Mouse (Mus musculus): ENCODE data around the gene Coro1b. TPM values are rescaled to one million over a fixed set of nuclear protein-coding genes. Genes with fewer than 3 reads are reported as not detected.
A peak's percentile ranks its signal among the peaks of the same experiment; 100 is the strongest.

Gene Coro1b
- polyA plus RNA-seq, 1 experiment from 2014 or later: 176 TPM

DNA sequence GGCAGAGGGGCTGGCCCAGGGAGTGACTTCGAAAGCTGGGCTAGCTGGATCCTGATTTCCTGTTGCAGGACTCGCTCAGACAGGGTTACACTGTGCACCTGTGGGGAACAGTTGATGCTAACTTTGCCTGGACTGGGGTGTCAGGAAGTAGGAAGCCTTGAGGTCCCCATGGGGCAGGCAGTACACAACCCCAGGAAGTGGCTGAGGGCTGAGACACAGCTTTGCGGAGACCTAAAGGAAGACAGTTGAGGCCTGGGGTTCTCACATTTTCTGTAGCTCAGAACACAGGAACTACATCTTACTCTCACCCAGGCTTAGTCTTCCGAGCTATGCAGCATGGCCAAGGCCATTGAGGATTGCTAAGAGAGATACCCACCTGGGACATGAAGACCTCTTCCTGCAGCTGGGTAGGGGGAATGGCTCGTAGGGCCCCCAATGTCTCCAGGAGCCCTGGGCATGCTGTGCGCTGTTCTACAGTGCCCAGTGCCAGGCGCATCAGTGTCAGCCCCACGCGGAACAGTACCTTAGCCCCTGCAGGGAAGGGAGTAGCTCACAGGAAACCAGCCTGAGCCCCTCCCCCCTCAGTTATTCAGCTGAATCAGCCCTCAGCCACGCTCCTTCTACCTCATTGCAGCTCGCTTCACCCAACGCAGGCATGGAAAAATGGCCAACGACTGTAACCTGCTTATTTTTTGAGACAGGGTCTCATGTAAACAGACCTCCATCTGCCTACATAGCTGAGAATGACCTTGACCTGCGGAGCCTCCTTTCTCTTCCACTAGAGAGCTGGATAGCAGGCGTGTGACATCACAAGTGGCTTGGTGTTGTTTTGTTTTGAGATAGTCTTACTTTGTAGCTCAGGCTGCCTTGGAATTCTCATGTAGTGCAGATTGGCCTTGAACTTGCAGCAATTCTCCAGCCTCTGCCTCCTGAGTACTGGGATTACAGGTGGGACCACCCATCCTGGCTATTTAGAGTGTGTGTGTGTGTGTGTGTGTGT, 36.9 kb downstream of the Coro1b start:
- H3K4me3 ChIP-seq (replicated peaks; ENCODE audit: low read length): no peak overlapping the region
- no peak overlapping the region for H3K4me2 ChIP-seq (ENCODE audit: low read depth, low read length)
- WGBS: 50% methylated on average over 15 of the region's 15 CpGs
- H3K27ac ChIP-seq (ENCODE audit: low read length): no peak overlapping the region; the same call in 1 of the 2 replicates
- H3K9ac ChIP-seq (ENCODE audit: low read length): 0 out of 2 replicates have a peak overlapping the region, but pooled peaks have one; percentile 20
- H3K4me1 ChIP-seq (ENCODE audit: control insufficient read depth, insufficient read depth, low read length): peaks cover 8% of the 10 kb centered on the region
- H3K9me3 ChIP-seq (replicated peaks; ENCODE audit: control insufficient read depth, low read length): no peaks in the 10 kb centered on the region
- no peak for ATAC-seq (ENCODE audit: insufficient read depth, low FRiP score)
- H3K36me3 ChIP-seq (ENCODE audit: control insufficient read depth, insufficient read depth, low read length): no peaks in the 10 kb centered on the region
- H3K27me3 ChIP-seq (ENCODE audit: control insufficient read depth, insufficient read depth, low read length): no peaks in the 10 kb centered on the region

DNA sequence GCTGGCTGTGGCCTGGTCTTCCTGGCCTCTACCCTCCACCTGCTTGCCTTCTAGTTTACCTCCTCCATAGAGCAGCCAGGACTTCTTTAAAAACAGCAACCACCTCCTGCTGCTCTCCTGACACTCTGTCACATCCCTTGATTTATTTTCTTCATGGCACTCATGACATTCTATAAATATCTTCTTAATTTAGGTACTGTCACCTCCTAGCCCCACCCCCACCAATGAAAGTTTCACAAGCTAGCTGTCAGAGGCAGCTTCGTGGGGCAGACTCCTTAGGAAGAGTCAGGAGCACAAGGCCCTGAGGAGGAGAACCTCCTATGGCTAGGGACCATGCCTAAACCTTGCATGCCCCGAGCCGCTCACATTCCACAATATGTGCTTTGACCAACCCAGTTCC, 38.9 kb downstream of the Coro1b start:
- Histone ChIP-seq H3K27ac (ENCODE audit: low read length) (no peak overlapping the region), H3K4me2 (ENCODE audit: low read depth, low read length) (no peak overlapping the region), H3K27me3 (ENCODE audit: control insufficient read depth, insufficient read depth, low read length) (no peaks in the 10 kb centered on the region), H3K4me3 (replicated peaks; ENCODE audit: low read length) (no peak overlapping the region), H3K9ac (ENCODE audit: low read length) (no peak overlapping the region), H3K9me3 (replicated peaks; ENCODE audit: control insufficient read depth, low read length) (no peaks in the 10 kb centered on the region), H3K4me1 (ENCODE audit: control insufficient read depth, insufficient read depth, low read length) (peaks cover 7% of the 10 kb centered on the region), H3K36me3 (ENCODE audit: control insufficient read depth, insufficient read depth, low read length) (no peaks in the 10 kb centered on the region)
- ATAC-seq (ENCODE audit: insufficient read depth, low FRiP score): no peak
- WGBS: 74% methylated on average over 3 of the region's 3 CpGs

DNA sequence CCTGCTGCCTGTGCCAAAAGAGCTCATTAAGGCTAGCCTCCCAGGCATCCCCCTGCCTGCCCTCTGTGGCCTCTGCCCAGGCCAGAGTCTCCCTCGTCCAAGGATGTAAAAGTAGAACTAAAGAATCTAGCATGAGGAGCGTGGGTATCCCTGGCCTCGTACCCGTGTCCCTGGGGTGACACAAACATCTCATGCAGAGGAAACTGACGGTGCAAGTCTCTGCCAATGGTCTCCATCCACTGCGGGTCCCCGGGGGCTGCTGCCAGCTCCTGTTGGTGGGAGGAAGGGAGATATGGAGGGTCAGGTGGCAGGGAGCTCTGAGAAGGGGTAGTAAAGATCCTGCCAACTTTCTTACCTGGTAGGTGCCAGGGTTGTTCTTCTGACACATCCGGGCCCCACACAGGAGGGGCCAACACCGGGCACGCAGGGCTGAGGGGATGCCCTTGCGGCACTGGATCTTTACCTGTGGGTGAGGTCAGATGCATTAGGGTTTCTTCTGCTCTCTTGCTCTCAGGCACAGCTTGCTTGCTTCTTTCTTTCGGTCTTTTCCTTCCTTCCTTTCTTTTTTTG, 40.7 kb downstream of the Coro1b start:
- no peak overlapping the region for H3K4me3 ChIP-seq (replicated peaks; ENCODE audit: low read length)
- no peak for ATAC-seq (ENCODE audit: insufficient read depth, low FRiP score)
- WGBS: 90% methylated on average over 12 of the region's 12 CpGs

DNA sequence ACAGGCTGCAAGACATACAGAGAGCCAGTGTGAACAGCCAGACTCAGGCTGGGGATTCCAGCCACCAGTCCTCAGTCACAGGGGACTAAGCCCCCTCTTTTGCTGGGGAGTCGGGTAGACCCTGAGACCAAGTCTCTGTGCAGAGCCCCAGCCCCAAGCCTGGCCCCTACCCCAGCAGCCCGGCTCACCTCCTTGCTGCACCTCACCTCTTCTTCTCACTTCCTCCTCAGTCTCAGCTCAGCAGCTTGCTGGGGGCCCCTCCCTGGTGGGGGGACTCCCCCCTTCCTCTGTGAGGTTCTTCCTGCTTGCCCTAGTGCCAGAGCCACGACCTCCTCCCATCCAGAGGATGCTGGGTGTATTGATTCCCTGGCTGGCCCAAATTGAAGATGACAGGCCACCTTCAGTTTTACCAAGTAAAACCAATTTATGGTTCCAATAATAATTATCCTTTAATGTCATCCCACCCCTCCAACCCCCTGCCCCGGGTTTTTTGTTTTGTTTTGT, 42.5 kb downstream of the Coro1b start, which contains the start of gene Tbc1d10c:
Gene Tbc1d10c, minus strand, starts transcription at position 454 of the 504 bp plus-strand sequence.
- Histone ChIP-seq H3K27ac (ENCODE audit: low read length) (peak within 1 kb of the TSS; percentile 96), H3K9ac (ENCODE audit: low read length) (peak within 1 kb of the TSS; percentile 99), H3K36me3 (ENCODE audit: control insufficient read depth, insufficient read depth, low read length) (peaks cover 22% of the 10 kb centered on the region; the same call in 1 of the 2 replicates), H3K4me2 (ENCODE audit: low read depth, low read length) (peak within 1 kb of the TSS; percentile 97), H3K9me3 (replicated peaks; ENCODE audit: control insufficient read depth, low read length) (no peaks in the 10 kb centered on the region), H3K4me3 (replicated peaks; ENCODE audit: low read length) (peak within 1 kb of the TSS; percentile 93), H3K4me1 (ENCODE audit: control insufficient read depth, insufficient read depth, low read length) (peaks cover 19% of the 10 kb centered on the region), H3K27me3 (ENCODE audit: control insufficient read depth, insufficient read depth, low read length) (no peaks in the 10 kb centered on the region)
- WGBS: 54% methylated on average over 4 of the region's 4 CpGs
- ATAC-seq (ENCODE audit: insufficient read depth, low FRiP score): no peak

More for the DNA sequence above, 40.7 kb downstream of the Coro1b start:
- Histone ChIP-seq H3K9ac (ENCODE audit: low read length) (no peak overlapping the region), H3K36me3 (ENCODE audit: control insufficient read depth, insufficient read depth, low read length) (peaks cover 11% of the 10 kb centered on the region; the same call in 1 of the 2 replicates), H3K4me2 (ENCODE audit: low read depth, low read length) (no peak overlapping the region), H3K27ac (ENCODE audit: low read length) (no peak overlapping the region), H3K27me3 (ENCODE audit: control insufficient read depth, insufficient read depth, low read length) (no peaks in the 10 kb centered on the region), H3K4me1 (ENCODE audit: control insufficient read depth, insufficient read depth, low read length) (peaks cover 19% of the 10 kb centered on the region), H3K9me3 (replicated peaks; ENCODE audit: control insufficient read depth, low read length) (no peaks in the 10 kb centered on the region)

DNA sequence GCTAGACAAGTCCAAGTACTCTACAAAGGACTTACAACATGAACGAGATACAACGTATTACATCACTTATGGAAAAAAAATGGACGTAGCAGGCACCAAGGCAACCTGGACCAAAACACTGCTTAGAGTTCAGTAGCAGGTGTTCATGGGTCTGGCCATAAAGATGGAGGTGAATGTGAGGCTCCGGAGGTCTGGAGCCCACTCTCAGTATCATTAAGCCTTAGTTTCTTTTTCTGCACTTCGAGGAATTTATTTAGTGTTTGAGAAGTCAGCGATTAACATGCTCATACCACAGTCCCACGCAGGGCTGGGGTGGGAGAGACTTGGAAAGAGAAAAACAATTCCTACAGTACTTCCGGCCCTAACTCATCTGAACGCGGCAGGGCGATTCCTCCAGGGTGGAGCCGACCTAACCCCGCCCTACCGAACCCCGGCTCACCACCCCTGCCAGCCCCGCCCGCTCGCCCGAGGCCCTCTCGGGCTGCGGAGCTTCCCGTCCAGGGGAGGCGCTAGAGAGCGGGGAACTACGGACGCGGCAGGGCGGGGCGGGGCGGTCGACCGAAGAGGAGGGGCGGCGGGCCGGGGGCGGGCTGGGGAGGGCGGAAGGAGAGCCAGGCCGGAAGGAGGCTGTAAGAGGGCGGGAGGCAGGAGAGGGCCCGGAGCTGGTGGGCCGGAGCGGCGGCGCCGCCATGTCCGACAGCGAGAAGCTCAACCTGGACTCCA, 43.3 kb downstream of the Coro1b start, which contains the start of gene Ppp1ca:
Gene Ppp1ca, plus strand, starts transcription at position 538 of the 723 bp plus-strand sequence.
- H3K4me1 ChIP-seq (ENCODE audit: control insufficient read depth, insufficient read depth, low read length): peaks cover 19% of the 10 kb centered on the region
- H3K4me3 ChIP-seq (replicated peaks; ENCODE audit: low read length): peak within 1 kb of the TSS; percentile 93
- ATAC-seq (ENCODE audit: insufficient read depth, low FRiP score): peak; percentile 95
- no peaks in the 10 kb centered on the region for H3K9me3 ChIP-seq (replicated peaks; ENCODE audit: control insufficient read depth, low read length)
- 3% methylated on average over 43 of the region's 47 CpGs for WGBS
- peaks cover 24% of the 10 kb centered on the region; the same call in 1 of the 2 replicates for H3K36me3 ChIP-seq (ENCODE audit: control insufficient read depth, insufficient read depth, low read length)
- peak within 1 kb of the TSS; percentile 96 for H3K27ac ChIP-seq (ENCODE audit: low read length)
- H3K27me3 ChIP-seq (ENCODE audit: control insufficient read depth, insufficient read depth, low read length): no peaks in the 10 kb centered on the region
- peak within 1 kb of the TSS; percentile 97 for H3K4me2 ChIP-seq (ENCODE audit: low read depth, low read length)
- peak within 1 kb of the TSS; percentile 99 for H3K9ac ChIP-seq (ENCODE audit: low read length)

DNA sequence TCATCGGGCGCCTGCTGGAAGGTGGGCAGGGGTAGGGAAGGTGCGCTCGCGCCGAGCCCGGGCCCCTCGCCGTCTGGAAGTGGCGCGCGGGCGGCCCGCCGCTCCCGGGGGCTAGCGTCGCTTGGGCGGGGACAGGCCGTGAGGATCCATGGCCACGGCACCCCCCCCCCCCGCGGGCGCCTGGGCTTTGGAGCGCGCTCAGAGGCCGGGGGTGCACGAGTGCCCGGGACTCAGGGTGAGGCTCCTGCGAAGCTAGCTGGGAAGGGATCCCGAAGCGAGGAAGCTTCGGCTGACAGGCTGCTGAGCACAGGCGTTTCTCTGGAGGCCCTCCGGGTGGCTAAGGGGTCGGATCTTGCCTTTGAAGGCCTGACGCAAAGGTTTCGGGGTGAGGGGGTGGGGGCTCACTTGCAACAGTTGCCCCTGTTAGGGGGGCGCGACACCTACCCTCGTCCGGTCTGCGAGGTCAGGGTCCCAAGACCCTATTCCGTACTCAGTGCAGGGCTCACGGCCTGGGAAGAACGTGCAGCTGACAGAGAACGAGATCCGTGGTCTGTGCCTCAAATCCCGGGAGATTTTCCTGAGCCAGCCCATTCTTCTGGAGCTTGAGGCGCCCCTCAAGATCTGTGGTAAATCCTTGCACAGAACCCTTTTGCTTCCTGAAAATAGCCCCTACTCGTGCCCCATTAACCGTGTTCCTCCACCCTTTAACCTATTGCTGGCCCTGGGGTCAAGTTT, 44.0 kb downstream of the Coro1b start:
- ATAC-seq (ENCODE audit: insufficient read depth, low FRiP score): peak; percentile 48
- under 1% methylated on average over 50 of the region's 52 CpGs for WGBS

DNA sequence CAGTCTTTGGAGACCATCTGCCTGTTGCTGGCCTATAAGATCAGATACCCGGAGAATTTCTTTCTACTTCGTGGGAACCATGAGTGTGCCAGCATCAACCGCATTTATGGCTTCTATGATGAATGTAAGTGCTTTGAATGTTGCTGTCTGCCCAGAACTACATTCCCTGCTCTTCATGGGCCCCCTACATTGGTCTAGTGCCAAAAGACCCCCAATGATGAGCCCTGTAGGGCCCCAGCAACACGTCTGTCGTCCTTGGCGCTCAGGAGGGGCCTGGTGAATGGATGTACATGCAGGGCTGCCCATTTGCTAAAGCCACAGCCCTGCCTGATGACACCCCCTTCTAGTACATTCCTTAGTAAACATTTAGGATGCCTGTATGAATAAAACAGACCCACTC, 44.7 kb downstream of the Coro1b start:
- H3K4me1 ChIP-seq (ENCODE audit: control insufficient read depth, insufficient read depth, low read length): peaks cover 19% of the 10 kb centered on the region
- peak overlapping the region; percentile 96; the same call in 1 of the 2 replicates for H3K27ac ChIP-seq (ENCODE audit: low read length)
- no peak for ATAC-seq (ENCODE audit: insufficient read depth, low FRiP score)

More for the DNA sequence above, 44.0 kb downstream of the Coro1b start:
- Histone ChIP-seq H3K9ac (ENCODE audit: low read length) (peak overlapping the region; percentile 99), H3K36me3 (ENCODE audit: control insufficient read depth, insufficient read depth, low read length) (peaks cover 24% of the 10 kb centered on the region; the same call in 1 of the 2 replicates), H3K4me3 (replicated peaks; ENCODE audit: low read length) (peak overlapping the region; percentile 93), H3K27ac (ENCODE audit: low read length) (peak overlapping the region; percentile 96), H3K4me2 (ENCODE audit: low read depth, low read length) (peak overlapping the region; percentile 97), H3K27me3 (ENCODE audit: control insufficient read depth, insufficient read depth, low read length) (no peaks in the 10 kb centered on the region), H3K9me3 (replicated peaks; ENCODE audit: control insufficient read depth, low read length) (no peaks in the 10 kb centered on the region), H3K4me1 (ENCODE audit: control insufficient read depth, insufficient read depth, low read length) (peaks cover 19% of the 10 kb centered on the region)

More for the DNA sequence above, 44.7 kb downstream of the Coro1b start:
- peak overlapping the region; percentile 97 for H3K4me2 ChIP-seq (ENCODE audit: low read depth, low read length)
- peaks cover 24% of the 10 kb centered on the region; the same call in 1 of the 2 replicates for H3K36me3 ChIP-seq (ENCODE audit: control insufficient read depth, insufficient read depth, low read length)
- no peaks in the 10 kb centered on the region for H3K27me3 ChIP-seq (ENCODE audit: control insufficient read depth, insufficient read depth, low read length)
- peak overlapping the region; percentile 99 for H3K9ac ChIP-seq (ENCODE audit: low read length)
- peak overlapping the region; percentile 93 for H3K4me3 ChIP-seq (replicated peaks; ENCODE audit: low read length)
- 48% methylated on average over 6 of the region's 6 CpGs for WGBS
- H3K9me3 ChIP-seq (replicated peaks; ENCODE audit: control insufficient read depth, low read length): no peaks in the 10 kb centered on the region
